Mouse (Mus musculus): ENCODE measurements around the gene Npr2.

GRCm38 (mm10) chr4:43669428-43669794, 37.7 kb downstream of the Npr2 start:
- no peak for TF ChIP-seq CTCF (IDR thresholded peaks at IDR 0.05; ENCODE audit: low read depth)
- no peak for TF ChIP-seq EP300 (optimal IDR thresholded peaks at IDR 0.05)
